Mouse (Mus musculus): Measurements from ENCODE around the gene Fam19a1. TPM values are rescaled to one million over a fixed set of nuclear protein-coding genes. Genes with fewer than 3 reads are reported as not detected.

Fam19a1 gene
- polyA plus RNA-seq, 1 experiment from 2014 or later: 3.3 TPM

DNA sequence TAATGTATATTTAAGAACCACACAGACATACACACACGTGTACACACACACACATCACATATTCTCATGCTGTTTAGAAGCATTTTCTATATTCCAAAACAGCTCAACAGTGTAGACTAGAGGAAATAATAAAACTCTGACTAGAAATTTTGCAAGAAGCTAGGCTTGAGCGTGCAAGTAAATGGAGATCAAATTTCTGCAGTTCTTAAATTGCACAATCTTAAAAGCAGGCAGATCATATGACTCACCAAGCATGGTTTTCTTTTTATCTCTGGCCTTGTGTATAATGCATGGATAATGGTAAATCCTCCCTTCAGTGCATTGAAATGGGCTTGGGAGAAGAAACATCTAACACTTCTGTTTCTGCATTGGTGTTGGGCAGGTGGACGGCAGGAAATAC is 564.9 kb downstream of the Fam19a1 start:
- no peaks in the 10 kb centered on the region for H3K36me3 ChIP-seq (ENCODE audit: insufficient read depth, low read length)
- no peaks in the 10 kb centered on the region for H3K9me3 ChIP-seq (ENCODE audit: low read length)
- no peak overlapping the region for H3K27ac ChIP-seq (ENCODE audit: low read length)
- no peak overlapping the region for H3K9ac ChIP-seq (replicated peaks; ENCODE audit: low read length)
- no peak for ATAC-seq (ENCODE audit: low FRiP score, low TSS enrichment)
- H3K27me3 ChIP-seq (ENCODE audit: insufficient read depth, low read length): no peaks in the 10 kb centered on the region
- H3K4me1 ChIP-seq (ENCODE audit: insufficient read depth, low read length): no peaks in the 10 kb centered on the region
- H3K4me3 ChIP-seq (ENCODE audit: low read length): no peak overlapping the region
- WGBS: 58% methylated on average over 3 of the region's 3 CpGs
- H3K4me2 ChIP-seq (replicated peaks; ENCODE audit: low read depth, low read length): no peak overlapping the region

Other genes with a start within 250 kb of the Fam19a1 start
- gene 1700123L14Rik, start 53.1 kb downstream of the Fam19a1 start, polyA plus RNA-seq (2015; fragmentation: Nextera tagmentation; extraction: Ambion mirVana): not detected in 2 replicates

All from kidney, embryonic 16.5 days (tissue).